Mouse (Mus musculus): ENCODE data around the gene Pah. TPM values are rescaled to one million over a fixed set of nuclear protein-coding genes. Genes with fewer than 3 reads are reported as not detected.

Pah gene
- polyA plus RNA-seq, 1 experiment, result 835 TPM

DNA sequence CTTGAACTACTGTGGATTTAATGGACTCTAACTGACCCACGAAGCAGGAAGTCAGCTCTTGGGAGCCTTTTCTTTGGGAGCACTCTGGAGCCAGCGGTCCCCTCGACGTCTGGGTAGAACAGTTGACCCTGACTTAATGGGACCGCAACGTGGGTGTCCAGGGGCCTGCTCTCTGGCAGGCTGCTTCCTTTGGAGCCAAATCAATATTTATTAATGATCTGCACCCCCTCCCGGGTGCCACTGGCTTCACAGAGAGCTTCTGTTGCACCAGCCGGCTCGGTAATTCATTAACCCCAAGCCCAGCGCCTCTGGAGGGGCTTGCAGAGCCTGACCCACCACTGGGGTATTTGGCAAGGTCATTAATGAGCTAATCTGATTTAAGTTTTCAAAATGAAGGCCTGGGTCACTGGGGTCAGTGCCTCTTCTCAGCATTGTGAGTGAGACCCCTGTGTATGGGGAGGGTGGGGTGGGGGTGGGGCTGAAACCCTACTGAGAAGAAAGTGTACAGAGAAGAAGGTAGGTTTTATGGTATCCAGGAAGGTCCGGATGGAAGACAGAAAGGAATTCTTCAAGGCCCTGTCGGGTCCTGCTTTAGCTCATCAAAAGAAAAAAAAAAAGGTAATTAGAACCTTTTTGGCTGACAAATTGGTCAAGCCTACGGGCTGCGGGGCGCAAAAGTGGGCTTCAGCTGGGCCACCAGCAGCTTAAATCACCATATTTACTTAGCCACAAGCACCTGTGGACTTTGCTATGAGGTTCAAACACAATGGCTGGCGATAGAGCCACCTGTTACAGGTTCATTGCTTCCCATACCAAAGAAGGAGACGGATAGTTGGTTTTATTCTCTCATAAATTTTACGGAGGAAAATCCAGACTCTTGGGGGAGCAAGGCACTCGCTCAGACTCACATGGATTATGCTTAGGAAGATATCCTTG, 25.0 kb downstream of the Pah start:
- 40% methylated on average over 19 of the region's 19 CpGs for WGBS
- TF ChIP-seq POLR2A (IDR thresholded peaks at IDR 0.05; ENCODE audit: low read depth, low read length) (no peak), CTCF (conservative IDR thresholded peaks at IDR 0.05; ENCODE audit: insufficient read depth, insufficient read length, low read depth, low read length) (no peak)
- Histone ChIP-seq H3K27ac (ENCODE audit: insufficient read depth, low read depth, low read length) (no peak overlapping the region), H3K27me3 (replicated peaks; ENCODE audit: control insufficient read depth, insufficient read depth, low read length) (no peaks in the 10 kb centered on the region), H3K4me3 (ENCODE audit: insufficient read depth, low read depth, low read length) (no peak overlapping the region), H3K36me3 (ENCODE audit: control insufficient read depth, insufficient read depth, low read length) (peaks cover 2% of the 10 kb centered on the region; the same call in 1 of the 2 replicates), H3K4me1 (ENCODE audit: control insufficient read depth, insufficient read depth, low read length) (peaks cover 5% of the 10 kb centered on the region; the same call in 1 of the 2 replicates)
- DNase-seq, result no peak

DNA sequence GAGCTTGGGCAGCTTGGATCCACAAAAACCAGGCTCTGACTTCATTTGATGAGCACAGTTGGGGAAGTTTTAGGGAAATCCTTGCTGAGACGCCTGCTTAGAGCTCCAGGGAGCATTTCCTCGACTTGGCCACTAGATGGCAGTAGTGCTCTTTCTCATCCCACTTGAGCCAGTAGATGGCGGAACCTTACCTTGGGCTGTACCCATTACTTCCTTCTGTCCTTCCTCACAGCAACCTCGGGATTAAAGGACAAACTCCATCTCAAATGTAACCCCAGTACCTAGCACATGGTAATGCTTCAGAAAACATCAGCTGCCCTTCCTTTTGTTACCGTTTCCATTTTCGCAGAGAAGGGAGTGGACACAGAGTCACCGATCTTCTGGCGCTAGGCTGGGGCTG, 31.1 kb downstream of the Pah start:
- Histone ChIP-seq H3K27ac (ENCODE audit: insufficient read depth, low read depth, low read length) (no peak overlapping the region), H3K36me3 (ENCODE audit: control insufficient read depth, insufficient read depth, low read length) (no peaks in the 10 kb centered on the region; the same call in 1 of the 2 replicates), H3K4me1 (ENCODE audit: control insufficient read depth, insufficient read depth, low read length) (peaks cover 5% of the 10 kb centered on the region; the same call in 1 of the 2 replicates), H3K4me3 (ENCODE audit: insufficient read depth, low read depth, low read length) (no peak overlapping the region), H3K27me3 (replicated peaks; ENCODE audit: control insufficient read depth, insufficient read depth, low read length) (no peaks in the 10 kb centered on the region)
- no peak for TF ChIP-seq POLR2A (IDR thresholded peaks at IDR 0.05; ENCODE audit: low read depth, low read length)
- TF ChIP-seq CTCF (conservative IDR thresholded peaks at IDR 0.05; ENCODE audit: insufficient read depth, insufficient read length, low read depth, low read length), result peak; percentile 98
- DNase-seq, result peak; percentile 58
- 31% methylated on average over 8 of the region's 8 CpGs for WGBS

DNA sequence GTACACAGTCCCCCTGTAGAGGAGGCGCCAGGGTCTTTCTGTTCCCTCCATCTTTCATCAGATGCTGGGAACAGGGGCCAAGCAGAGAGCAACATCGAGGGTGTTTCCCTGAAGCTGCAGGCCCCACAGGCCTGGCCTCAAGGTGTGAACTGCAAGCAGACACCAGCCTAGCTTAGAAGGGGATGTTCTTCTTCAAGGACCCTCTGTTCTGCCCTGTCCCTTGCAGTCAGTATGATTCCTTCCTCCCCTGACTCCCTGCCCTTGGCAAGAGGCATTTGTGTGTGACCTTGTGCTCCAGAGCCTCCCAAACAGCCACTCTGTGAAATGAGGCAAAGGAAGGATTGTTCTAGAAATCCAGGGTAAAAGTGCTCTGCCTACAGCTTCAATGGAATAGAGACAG, 34.8 kb downstream of the Pah start:
- Histone ChIP-seq H3K4me3 (ENCODE audit: insufficient read depth, low read depth, low read length) (no peak overlapping the region), H3K27ac (ENCODE audit: insufficient read depth, low read depth, low read length) (no peak overlapping the region), H3K36me3 (ENCODE audit: control insufficient read depth, insufficient read depth, low read length) (peaks cover 1% of the 10 kb centered on the region; the same call in 1 of the 2 replicates), H3K4me1 (ENCODE audit: control insufficient read depth, insufficient read depth, low read length) (peaks cover 5% of the 10 kb centered on the region; the same call in 1 of the 2 replicates), H3K27me3 (replicated peaks; ENCODE audit: control insufficient read depth, insufficient read depth, low read length) (no peaks in the 10 kb centered on the region)
- WGBS, result 51% methylated on average over 2 of the region's 2 CpGs
- DNase-seq, result no peak
- no peak for TF ChIP-seq CTCF (conservative IDR thresholded peaks at IDR 0.05; ENCODE audit: insufficient read depth, insufficient read length, low read depth, low read length)
- no peak for TF ChIP-seq POLR2A (IDR thresholded peaks at IDR 0.05; ENCODE audit: low read depth, low read length)

DNA sequence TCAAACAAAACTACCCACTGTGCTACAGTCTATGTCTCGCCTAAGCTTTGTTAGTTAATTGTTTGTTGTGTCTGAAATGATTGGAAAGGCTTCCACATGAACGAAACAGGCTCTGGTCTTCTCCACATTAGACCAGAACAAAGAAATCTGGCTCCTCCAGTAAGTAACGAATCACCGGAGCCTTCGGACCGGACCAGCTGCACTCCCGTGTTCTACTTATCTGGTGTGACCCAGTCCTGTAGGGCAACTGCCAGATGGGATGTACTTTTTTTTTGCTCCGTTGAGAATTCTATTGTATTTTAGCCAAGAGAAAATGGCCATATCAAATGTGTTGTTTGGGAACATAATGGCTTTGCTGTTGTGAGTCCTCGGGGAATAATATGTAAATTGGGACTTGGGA, 42.2 kb downstream of the Pah start:
- Histone ChIP-seq H3K27me3 (replicated peaks; ENCODE audit: control insufficient read depth, insufficient read depth, low read length) (no peaks in the 10 kb centered on the region), H3K27ac (ENCODE audit: insufficient read depth, low read depth, low read length) (no peak overlapping the region), H3K4me1 (ENCODE audit: control insufficient read depth, insufficient read depth, low read length) (no peaks in the 10 kb centered on the region), H3K4me3 (ENCODE audit: insufficient read depth, low read depth, low read length) (no peak overlapping the region), H3K36me3 (ENCODE audit: control insufficient read depth, insufficient read depth, low read length) (peaks cover 1% of the 10 kb centered on the region; the same call in 1 of the 2 replicates)
- DNase-seq, result no peak
- TF ChIP-seq CTCF (conservative IDR thresholded peaks at IDR 0.05; ENCODE audit: insufficient read depth, insufficient read length, low read depth, low read length), result no peak
- no peak for TF ChIP-seq POLR2A (IDR thresholded peaks at IDR 0.05; ENCODE audit: low read depth, low read length)
- WGBS, result 77% methylated on average over 9 of the region's 9 CpGs

DNA sequence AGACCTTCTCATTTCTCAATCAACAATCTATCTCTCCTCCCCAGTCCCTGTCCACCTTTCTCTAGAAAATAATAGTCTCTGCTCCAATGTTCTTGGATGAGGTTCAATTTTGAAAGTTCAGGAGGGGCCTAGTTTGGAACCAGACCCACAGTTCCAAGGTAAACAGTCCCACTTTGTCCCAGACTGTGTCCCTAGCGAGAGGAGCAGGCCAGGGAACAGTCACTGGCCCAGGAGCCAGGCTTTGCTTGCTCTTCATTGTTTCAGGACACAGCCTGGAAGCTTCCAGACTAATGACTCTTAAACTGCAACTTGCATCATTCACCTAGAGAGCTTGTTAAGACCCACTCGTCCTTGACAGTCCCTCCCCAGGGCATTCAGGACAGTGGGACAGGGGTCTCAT, 44.1 kb downstream of the Pah start:
- WGBS, result 47% methylated on average over 2 of the region's 2 CpGs

DNA sequence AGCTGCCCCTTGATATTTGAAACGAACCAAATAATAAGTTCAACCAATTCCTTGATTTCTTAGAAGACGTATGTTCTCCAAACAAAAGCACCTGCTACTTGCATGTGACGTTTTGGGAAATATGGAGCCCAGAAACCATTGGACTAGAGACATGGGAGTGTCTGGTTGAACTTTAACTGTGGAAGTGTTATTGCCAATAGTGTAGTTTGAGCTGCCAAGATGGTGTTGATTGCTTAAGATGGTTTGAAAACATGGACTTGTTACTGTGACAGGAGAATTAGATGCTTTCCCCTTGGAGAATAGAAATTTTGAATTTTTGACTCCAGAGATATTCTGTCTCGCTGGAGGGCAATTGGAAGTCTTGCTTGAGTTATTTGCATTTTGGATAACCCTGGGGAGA, 50.9 kb downstream of the Pah start:
- no peaks in the 10 kb centered on the region for H3K27me3 ChIP-seq (replicated peaks; ENCODE audit: control insufficient read depth, insufficient read depth, low read length)
- H3K36me3 ChIP-seq (ENCODE audit: control insufficient read depth, insufficient read depth, low read length), result peaks cover 8% of the 10 kb centered on the region
- WGBS, result 55% methylated on average over 4 of the region's 4 CpGs
- TF ChIP-seq CTCF (conservative IDR thresholded peaks at IDR 0.05; ENCODE audit: insufficient read depth, insufficient read length, low read depth, low read length) (no peak), POLR2A (IDR thresholded peaks at IDR 0.05; ENCODE audit: low read depth, low read length) (no peak)
- H3K27ac ChIP-seq (ENCODE audit: insufficient read depth, low read depth, low read length), result no peak overlapping the region
- H3K4me1 ChIP-seq (ENCODE audit: control insufficient read depth, insufficient read depth, low read length), result 0 out of 2 replicates have a peak, but pooled peaks cover 3% of the 10 kb centered on the region
- no peak overlapping the region for H3K4me3 ChIP-seq (ENCODE audit: insufficient read depth, low read depth, low read length)
- peak; percentile 83 for DNase-seq

More for the DNA sequence above, 44.1 kb downstream of the Pah start:
- TF ChIP-seq CTCF (conservative IDR thresholded peaks at IDR 0.05; ENCODE audit: insufficient read depth, insufficient read length, low read depth, low read length), result no peak
- DNase-seq, result no peak
- Histone ChIP-seq H3K36me3 (ENCODE audit: control insufficient read depth, insufficient read depth, low read length) (peaks cover 1% of the 10 kb centered on the region), H3K4me1 (ENCODE audit: control insufficient read depth, insufficient read depth, low read length) (no peaks in the 10 kb centered on the region), H3K27ac (ENCODE audit: insufficient read depth, low read depth, low read length) (no peak overlapping the region), H3K27me3 (replicated peaks; ENCODE audit: control insufficient read depth, insufficient read depth, low read length) (no peaks in the 10 kb centered on the region), H3K4me3 (ENCODE audit: insufficient read depth, low read depth, low read length) (no peak overlapping the region)

DNA sequence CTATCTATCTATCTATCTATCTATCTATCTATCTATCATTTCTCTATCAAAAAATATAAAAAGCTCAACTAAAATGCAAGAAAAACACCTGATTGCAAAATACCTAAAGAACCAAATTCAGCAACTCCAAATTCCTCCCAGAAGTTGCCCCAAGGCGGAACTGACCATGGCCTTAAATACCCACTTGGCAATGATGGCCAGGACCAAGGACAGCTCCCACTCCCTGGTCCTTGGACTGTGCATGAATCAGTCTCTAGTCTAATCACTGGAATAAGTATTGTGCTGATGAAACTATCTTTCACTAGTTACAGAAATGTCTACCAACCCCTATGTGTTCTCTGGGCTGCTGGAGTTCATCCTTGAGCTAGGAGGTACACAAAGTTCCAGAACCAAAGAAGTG, 65.1 kb downstream of the Pah start:
- Histone ChIP-seq H3K27ac (ENCODE audit: insufficient read depth, low read depth, low read length) (no peak overlapping the region), H3K27me3 (replicated peaks; ENCODE audit: control insufficient read depth, insufficient read depth, low read length) (no peaks in the 10 kb centered on the region), H3K4me1 (ENCODE audit: control insufficient read depth, insufficient read depth, low read length) (no peaks in the 10 kb centered on the region), H3K4me3 (ENCODE audit: insufficient read depth, low read depth, low read length) (no peak overlapping the region), H3K36me3 (ENCODE audit: control insufficient read depth, insufficient read depth, low read length) (peaks cover 4% of the 10 kb centered on the region; the same call in 1 of the 2 replicates)
- peak; percentile 41 for DNase-seq
- TF ChIP-seq CTCF (conservative IDR thresholded peaks at IDR 0.05; ENCODE audit: insufficient read depth, insufficient read length, low read depth, low read length) (no peak), POLR2A (IDR thresholded peaks at IDR 0.05; ENCODE audit: low read depth, low read length) (no peak)
- WGBS, result 63% methylated on average over 1 of the region's 1 CpGs
